Mouse (Mus musculus) small intestine, adult 2 months (tissue): ENCODE data around the gene Trappc2l. TPM values are rescaled to one million over a fixed set of nuclear protein-coding genes. Genes with fewer than 3 reads are reported as not detected.

Experiments used
- H3K27ac ChIP-seq: fragments of 200-500 bp; 2 replicates; pipeline ENCODE4 v1.5.1; 2012; ENCODE audit warnings: low read depth, low read length, control low read depth, inconsistent platforms; ENCODE audit not compliant: insufficient read depth
- H3K27me3 ChIP-seq: fragments of 200-500 bp; 2 replicates; pipeline ENCODE4 v1.6.1; 2012; ENCODE audit warnings: mild to moderate bottlenecking, moderate library complexity, low read length, inconsistent platforms; ENCODE audit not compliant: control insufficient read depth, insufficient read depth
- H3K36me3 ChIP-seq: fragments of 200-500 bp; 2 replicates; pipeline ENCODE4 v1.6.1; 2012; ENCODE audit warnings: mild to moderate bottlenecking, low read length, control low read depth, inconsistent platforms; ENCODE audit not compliant: control insufficient read depth, insufficient read depth
- H3K4me1 ChIP-seq: fragments of 200-500 bp; 2 replicates; pipeline ENCODE4 v1.6.1; 2012; ENCODE audit warnings: low read length, inconsistent platforms, mixed read lengths; ENCODE audit not compliant: control insufficient read depth, insufficient read depth, insufficient read length
- H3K4me3 ChIP-seq: fragments of 200-500 bp; 2 replicates; pipeline ENCODE4 v1.5.1; 2012; ENCODE audit warnings: low read depth, mild to moderate bottlenecking, control low read depth, inconsistent platforms, low read length, moderate library complexity
- CTCF ChIP-seq: fragments of 200-500 bp; IDR thresholded peaks from 2 replicates; pipeline ENCODE4 v1.5.1; 2012; ENCODE audit warnings: low read depth, mild to moderate bottlenecking, control low read depth, inconsistent platforms, low read length, moderate library complexity, mixed read lengths; ENCODE audit not compliant: insufficient replicate concordance, insufficient read length; ENCODE audit errors: extremely low read depth
- POLR2A ChIP-seq: fragments of 200-500 bp; IDR thresholded peaks from 2 replicates; pipeline ENCODE4 v1.6.1; 2012; ENCODE audit warnings: low read depth, mild to moderate bottlenecking, control low read depth, inconsistent platforms, low read length, moderate library complexity
- WGBS: fragments of 180-500 bp; shearing (Covaris S2); methylation state at CpG from one replicate; pipeline ENCODE4 v1.1.7; 2018; 5-methylcytosine and 5-hydroxymethylcytosine counted together
- polyA plus RNA-seq: library from polyadenylated mRNA; depleted of rRNA; stranded (reverse); fragments of >200 nt; gene quantifications from 2 replicates; pipeline ENCODE4 v1.2.3, GENCODE M21; 2012

The Trappc2l gene
- polyA plus RNA-seq, 1 experiment = 161 TPM

DNA sequence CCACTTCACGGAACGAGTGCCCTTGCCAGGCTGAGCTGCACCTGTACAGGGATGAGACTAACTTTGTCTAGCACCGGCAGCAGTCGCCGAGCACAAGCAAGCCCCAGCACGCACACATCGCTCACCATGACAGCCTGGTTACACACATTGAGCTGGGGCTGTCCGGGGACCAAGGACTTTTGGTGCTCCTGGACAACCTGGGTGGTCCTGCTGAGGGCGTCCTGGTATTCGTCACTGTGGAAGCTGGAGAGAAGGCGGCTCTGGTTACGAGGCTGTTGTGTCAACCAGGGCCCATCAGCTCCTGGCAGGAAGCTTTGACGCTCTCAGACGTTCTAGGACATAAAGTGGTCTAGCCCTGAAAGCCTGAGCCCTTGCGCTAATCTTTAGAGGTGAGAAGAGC, 30.5 kb upstream of the Trappc2l start:
- peaks cover 30% of the 10 kb centered on the region for H3K4me1 ChIP-seq
- H3K27me3 ChIP-seq = no peaks in the 10 kb centered on the region
- no peaks in the 10 kb centered on the region for H3K36me3 ChIP-seq
- WGBS = 79% methylated on average over 15 of the region's 15 CpGs
- H3K4me3 ChIP-seq = no peak overlapping the region
- no peak overlapping the region for H3K27ac ChIP-seq
- no peak for TF ChIP-seq CTCF
- no peak for TF ChIP-seq POLR2A

DNA sequence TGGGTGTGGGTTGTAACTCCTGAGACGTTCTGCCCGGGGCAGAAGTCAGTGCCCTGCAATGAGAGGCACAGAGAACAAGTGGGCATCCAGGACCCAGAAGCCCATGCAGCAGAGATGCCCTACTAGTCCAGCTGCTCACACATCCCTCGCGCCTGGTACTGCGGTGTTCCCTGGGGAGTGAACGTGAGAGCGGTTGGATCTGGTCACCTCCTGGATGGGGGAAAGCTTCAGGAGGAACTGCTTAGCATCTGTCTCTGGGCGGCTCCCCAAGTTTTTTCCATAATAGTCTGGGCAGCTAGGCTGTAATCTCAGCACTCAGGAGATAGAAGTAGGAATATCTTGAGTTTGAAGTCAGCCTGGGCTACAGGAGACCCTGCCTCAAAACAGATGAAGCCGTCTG, 26.5 kb upstream of the Trappc2l start:
- TF ChIP-seq POLR2A (no peak), CTCF (no peak)

DNA sequence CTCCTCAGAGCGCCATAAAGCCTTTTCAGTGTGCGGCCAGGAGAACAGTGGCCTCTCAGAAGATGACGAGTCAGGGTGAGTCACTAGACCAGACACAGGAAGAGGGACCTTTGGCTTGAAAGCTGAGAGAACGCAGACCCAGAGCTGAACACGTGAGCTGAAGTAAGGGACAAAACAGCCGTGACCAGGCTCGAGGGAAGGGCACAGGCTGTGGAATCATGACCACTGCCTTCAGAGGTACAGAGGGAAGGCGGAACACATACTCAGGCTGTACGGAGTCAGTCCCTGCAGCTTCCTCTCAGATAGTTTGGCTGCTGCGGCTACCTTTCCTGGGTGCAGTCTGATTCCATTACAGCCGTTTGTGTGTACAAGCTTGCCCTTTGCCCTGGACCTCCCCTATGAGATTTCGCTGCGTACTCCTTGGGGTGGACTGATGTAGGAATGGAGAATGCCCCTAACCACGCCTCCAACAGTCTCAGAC, 26.0 kb upstream of the Trappc2l start:
- WGBS = 20% methylated on average over 14 of the region's 14 CpGs
- no peaks in the 10 kb centered on the region for H3K27me3 ChIP-seq
- no peaks in the 10 kb centered on the region for H3K36me3 ChIP-seq
- H3K4me1 ChIP-seq = peaks cover 41% of the 10 kb centered on the region
- no peak for TF ChIP-seq POLR2A
- TF ChIP-seq CTCF = no peak
- H3K27ac ChIP-seq = peak overlapping the region; percentile 95
- H3K4me3 ChIP-seq = peak overlapping the region; percentile 42

More for the DNA sequence above, 26.5 kb upstream of the Trappc2l start:
- Histone ChIP-seq H3K4me1 (peaks cover 41% of the 10 kb centered on the region), H3K27ac (peak overlapping the region; percentile 95), H3K4me3 (peak overlapping the region; percentile 12; the same call in 1 of the 2 replicates), H3K36me3 (no peaks in the 10 kb centered on the region), H3K27me3 (no peaks in the 10 kb centered on the region)
- 43% methylated on average over 9 of the region's 9 CpGs for WGBS

DNA sequence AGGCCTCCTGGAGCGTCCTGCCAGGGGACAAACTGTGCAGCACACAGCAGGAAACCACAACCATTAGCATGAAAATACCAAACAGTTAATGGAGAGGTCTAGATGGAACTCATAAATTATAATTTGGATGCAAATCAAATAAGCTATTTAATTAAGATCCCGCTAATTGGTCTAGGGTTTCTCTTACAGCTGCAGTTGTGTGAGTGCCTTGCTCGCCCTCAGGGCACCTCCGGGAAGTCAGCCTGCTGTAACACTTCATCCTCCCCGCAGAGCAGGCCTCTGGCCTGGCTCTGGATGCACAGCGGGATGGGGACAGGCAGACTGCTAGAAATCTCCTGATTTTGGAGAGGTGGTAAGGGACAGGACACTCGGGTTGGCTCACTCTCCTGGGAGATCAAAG, 25.3 kb upstream of the Trappc2l start:
- Histone ChIP-seq H3K4me3 (no peak overlapping the region), H3K27me3 (no peaks in the 10 kb centered on the region), H3K27ac (peak overlapping the region; percentile 95), H3K4me1 (peaks cover 41% of the 10 kb centered on the region), H3K36me3 (no peaks in the 10 kb centered on the region)
- 51% methylated on average over 7 of the region's 7 CpGs for WGBS
- TF ChIP-seq CTCF = no peak
- no peak for TF ChIP-seq POLR2A

DNA sequence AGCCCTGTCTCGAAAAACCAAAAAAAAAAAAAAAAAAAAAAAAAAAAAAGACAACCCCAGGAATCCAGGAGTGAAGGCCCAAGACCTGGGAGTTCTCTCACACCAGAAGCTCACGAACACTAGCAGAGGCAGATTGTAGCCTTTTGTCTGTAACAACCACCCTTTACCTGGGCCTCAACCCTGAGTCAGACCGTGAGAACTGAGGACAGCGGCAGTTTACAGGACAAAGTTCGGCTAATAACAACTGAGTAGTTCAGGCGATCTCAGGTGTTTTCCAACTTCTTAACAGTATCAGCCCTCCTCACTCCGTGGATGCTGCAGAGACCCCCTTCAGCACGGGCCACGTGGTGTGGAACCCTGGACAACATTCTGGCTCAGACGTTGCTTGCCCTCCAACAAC, 24.7 kb upstream of the Trappc2l start:
- H3K4me1 ChIP-seq = peaks cover 41% of the 10 kb centered on the region
- H3K36me3 ChIP-seq = no peaks in the 10 kb centered on the region
- no peak for TF ChIP-seq CTCF
- WGBS = 39% methylated on average over 10 of the region's 10 CpGs
- no peaks in the 10 kb centered on the region for H3K27me3 ChIP-seq
- H3K4me3 ChIP-seq = peak overlapping the region; percentile 12
- peak overlapping the region; percentile 95 for H3K27ac ChIP-seq

DNA sequence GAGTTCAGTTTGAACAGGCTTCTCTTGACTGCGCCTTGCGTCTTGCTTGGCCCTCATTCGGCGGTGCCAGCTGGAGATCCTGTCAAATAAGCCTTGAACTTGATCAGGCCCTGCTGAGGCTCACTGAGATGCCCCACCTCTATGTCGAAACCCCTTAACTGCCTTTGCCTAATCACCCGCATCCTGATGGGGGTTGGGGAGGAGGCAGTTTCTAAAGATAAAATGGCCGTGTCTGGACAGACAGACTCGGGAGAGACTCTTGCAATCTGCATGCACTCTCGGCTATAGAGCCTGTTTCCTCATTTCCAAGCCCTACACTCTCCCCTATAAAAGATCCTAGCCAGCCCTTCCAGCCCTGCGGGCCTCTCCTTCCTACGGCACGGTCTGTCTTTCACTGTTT, 18.2 kb upstream of the Trappc2l start:
- TF ChIP-seq POLR2A (no peak), CTCF (no peak)
- WGBS = 79% methylated on average over 12 of the region's 12 CpGs
- peaks cover 4% of the 10 kb centered on the region; the same call in 1 of the 2 replicates for H3K36me3 ChIP-seq
- no peaks in the 10 kb centered on the region for H3K27me3 ChIP-seq
- no peak overlapping the region for H3K4me3 ChIP-seq
- H3K27ac ChIP-seq = no peak overlapping the region
- no peaks in the 10 kb centered on the region; the same call in 1 of the 2 replicates for H3K4me1 ChIP-seq

DNA sequence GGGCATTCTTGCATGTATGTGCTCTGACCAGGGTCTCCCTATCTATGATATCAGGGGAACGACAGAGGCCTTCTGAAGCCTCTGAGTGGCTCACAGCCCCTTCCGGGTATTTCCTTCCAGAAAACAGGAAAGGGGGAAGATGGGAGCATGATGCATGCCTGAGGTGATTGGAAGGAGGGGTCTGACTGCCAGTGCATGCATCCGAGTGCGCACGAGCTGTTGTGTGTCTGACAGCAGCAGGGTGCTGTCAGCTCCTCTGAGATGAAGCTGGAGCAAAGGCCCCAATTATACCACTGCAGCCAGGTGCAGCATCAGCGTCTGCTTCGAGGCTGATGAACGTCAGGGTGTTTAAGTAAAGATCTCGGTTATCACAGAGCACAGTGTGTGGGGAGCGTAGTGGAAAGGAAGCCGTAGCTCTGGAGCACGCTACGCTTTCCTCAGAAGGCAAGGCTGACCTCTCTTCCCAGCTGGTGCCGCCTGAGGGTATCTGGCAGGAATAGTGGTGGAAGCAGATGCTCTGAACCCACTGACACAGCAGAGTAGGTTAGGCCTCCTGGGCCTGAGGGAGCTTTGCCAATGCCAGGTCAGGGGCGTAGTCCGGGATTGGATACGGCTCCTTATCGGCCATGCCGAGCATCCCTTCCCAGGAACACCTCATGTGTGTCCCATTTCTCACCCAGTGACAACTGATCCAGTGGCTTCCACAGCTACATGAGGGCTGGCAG, 17.5 kb upstream of the Trappc2l start:
- H3K36me3 ChIP-seq = peaks cover 4% of the 10 kb centered on the region; the same call in 1 of the 2 replicates
- no peak overlapping the region for H3K27ac ChIP-seq
- no peak overlapping the region for H3K4me3 ChIP-seq
- TF ChIP-seq CTCF = no peak
- TF ChIP-seq POLR2A = no peak
- WGBS = 92% methylated on average over 19 of the region's 19 CpGs
- H3K27me3 ChIP-seq = no peaks in the 10 kb centered on the region
- no peaks in the 10 kb centered on the region; the same call in 1 of the 2 replicates for H3K4me1 ChIP-seq
